In genomic region chr5:48248327-48248726, GRCm38 (mm10) we compare ENCODE assay signal across 22 mouse cellular contexts.
DNase-seq lines count a peak whose midpoint lies in the region; ATAC-seq lines count a peak whose summit lies in the region.
"Had no signal": no experiment of that assay in that cellular context is flagged by ENCODE, and none has a peak within 500 bp of the region (broad histone marks: within the 10 kb centered on the region; RNA-seq: fewer than 3 reads in every experiment).

No protein-coding gene starts in this region.

- no peaks in the 10 kb centered on the region for H3K4me1 ChIP-seq in intestine, embryonic 15.5 days (replicated peaks)
- H3K4me1 ChIP-seq in liver, embryonic 13.5 days (replicated peaks): no peaks in the 10 kb centered on the region
- no peaks in the 10 kb centered on the region for H3K4me1 ChIP-seq in heart, embryonic 12.5 days (replicated peaks)
- H3K4me1 ChIP-seq: megakaryocyte, embryonic 14.5 days; stomach, embryonic 15.5 days had no signal

- H3K9me3 ChIP-seq in intestine, embryonic 15.5 days: no peaks in the 10 kb centered on the region
- no peaks in the 10 kb centered on the region for H3K9me3 ChIP-seq in liver, embryonic 13.5 days (replicated peaks)
- H3K9me3 ChIP-seq in heart, embryonic 12.5 days (replicated peaks): no peaks in the 10 kb centered on the region
- H3K9me3 ChIP-seq: G1E; megakaryocyte, embryonic 14.5 days; stomach, embryonic 15.5 days had no signal

- peak; percentile 61; the same call in 1 of the 2 replicates for ATAC-seq in intestine, embryonic 15.5 days
- ATAC-seq in liver, embryonic 13.5 days (ENCODE audit: low read depth): peak; percentile 78
- ATAC-seq in heart, embryonic 12.5 days (ENCODE audit: insufficient number of reproducible peaks, low FRiP score): no peak
- ATAC-seq in CD4-positive, CD25-positive, alpha-beta regulatory T cell, adult 4 months: no peak
- no peak for ATAC-seq in inflammation-experienced regulatory T-cells, adult 6 months
- ATAC-seq: hindbrain, postnatal 0 days had no signal

- H3K27ac ChIP-seq in intestine, embryonic 15.5 days: no peak overlapping the region
- H3K27ac ChIP-seq in liver, embryonic 13.5 days: no peak overlapping the region
- no peak overlapping the region for H3K27ac ChIP-seq in heart, embryonic 12.5 days (ENCODE audit: poor library complexity, severe bottlenecking)
- H3K27ac ChIP-seq: hindbrain, postnatal 0 days; stomach, embryonic 15.5 days had no signal

- no peak overlapping the region for H3K4me2 ChIP-seq in intestine, embryonic 15.5 days (replicated peaks)
- H3K4me2 ChIP-seq in liver, embryonic 13.5 days: no peak overlapping the region
- no peak overlapping the region for H3K4me2 ChIP-seq in heart, embryonic 12.5 days
- H3K4me2 ChIP-seq: stomach, embryonic 15.5 days had no signal

- no peaks in the 10 kb centered on the region for H3K36me3 ChIP-seq in intestine, embryonic 15.5 days
- no peaks in the 10 kb centered on the region for H3K36me3 ChIP-seq in liver, embryonic 13.5 days
- 0 out of 2 replicates have a peak, but pooled peaks cover 8% of the 10 kb centered on the region for H3K36me3 ChIP-seq in heart, embryonic 12.5 days
- H3K36me3 ChIP-seq: G1E; stomach, embryonic 15.5 days had no signal

- no peak overlapping the region for H3K4me3 ChIP-seq in intestine, embryonic 15.5 days (replicated peaks)
- H3K4me3 ChIP-seq in liver, embryonic 13.5 days (replicated peaks): no peak overlapping the region
- no peak overlapping the region for H3K4me3 ChIP-seq in heart, embryonic 12.5 days
- H3K4me3 ChIP-seq: megakaryocyte, embryonic 14.5 days; stomach, embryonic 15.5 days had no signal

- 59% methylated on average over 4 of the region's 4 CpGs for WGBS in intestine, embryonic 15.5 days
- WGBS in liver, embryonic 13.5 days (ENCODE audit: insufficient replicate concordance): 38% methylated on average over 4 of the region's 4 CpGs
- WGBS in heart, embryonic 12.5 days: 80% methylated on average over 4 of the region's 4 CpGs

- H3K9ac ChIP-seq in intestine, embryonic 15.5 days: no peak overlapping the region
- H3K9ac ChIP-seq in liver, embryonic 13.5 days: no peak overlapping the region
- no peak overlapping the region for H3K9ac ChIP-seq in heart, embryonic 12.5 days
- H3K9ac ChIP-seq: stomach, embryonic 15.5 days had no signal

- DNase-seq in kidney, adult 9 months: peak; percentile 84
- DNase-seq in kidney, postnatal 25 days: peak; percentile 49 to 83
- DNase-seq in liver, embryonic 13.5 days: no peak
- DNase-seq in ovary, adult 18-20 months (ENCODE audit: low spot score): no peak
- DNase-seq: adrenal gland, postnatal 36 days; cerebellum, adult 18-20 months; heart, adult 18-20 months; heart, postnatal 4 days; left cerebral cortex, postnatal 4 days; lung, adult 18-20 months; lung, postnatal 14 days; midbrain, embryonic 14.5 days; right cerebral cortex, postnatal 25 days; thymus, adult 2 months had no signal

- no peaks in the 10 kb centered on the region for H3K27me3 ChIP-seq in intestine, embryonic 15.5 days (replicated peaks)
- H3K27me3 ChIP-seq in liver, embryonic 13.5 days: no peaks in the 10 kb centered on the region
- H3K27me3 ChIP-seq in heart, embryonic 12.5 days (replicated peaks): no peaks in the 10 kb centered on the region
- H3K27me3 ChIP-seq: megakaryocyte, embryonic 14.5 days; stomach, embryonic 15.5 days had no signal

Comparison
In these comparisons a context has a peak if more than half of its experiments do, and no peak if none do; other contexts are left out.
1. ATAC-seq: peak in intestine, embryonic 15.5 days (single experiment) and liver, embryonic 13.5 days (single experiment); none in heart, embryonic 12.5 days (single experiment), CD4-positive, CD25-positive, alpha-beta regulatory T cell, adult 4 months (single experiment) and inflammation-experienced regulatory T-cells, adult 6 months (single experiment).
2. DNase-seq: peak in kidney, adult 9 months (single experiment) and kidney, postnatal 25 days (2 of 2); none in liver, embryonic 13.5 days (single experiment) and ovary, adult 18-20 months (single experiment).